Mouse (Mus musculus) heart, postnatal 0 days (tissue): Measurements from ENCODE around the gene Nfib. TPM values are rescaled to one million over a fixed set of nuclear protein-coding genes. Genes with fewer than 3 reads are reported as not detected.

ENCODE experiments used
- ATAC-seq: fragments of 200-750 bp; cut with Nextera tagmentation; 2 replicates; pipeline ENCODE4 v1.8.0; 2017; ENCODE audit warnings: low read depth, moderate number of reproducible peaks, moderate library complexity; ENCODE audit not compliant: insufficient read depth
- DNase-seq: peaks from one replicate; pipeline ENCODE4 v3.0.0-alpha.2; 2016; ENCODE audit warnings: low spot score
- H3K27ac ChIP-seq: fragments of 300-500 bp; sonication (generic); 2 replicates; pipeline ENCODE4 v1.5.1; 2014; ENCODE audit warnings: low read depth, mild to moderate bottlenecking
- H3K27me3 ChIP-seq: fragments of 300-500 bp; sonication (generic); 2 replicates; pipeline ENCODE4 v1.6.1; 2014; ENCODE audit warnings: low read length, mixed read lengths; ENCODE audit not compliant: control insufficient read depth, insufficient read depth
- H3K36me3 ChIP-seq: fragments of 300-500 bp; sonication (generic); replicated peaks from 2 replicates; pipeline ENCODE4 v1.6.1; 2014; ENCODE audit warnings: low read length, mixed read lengths; ENCODE audit not compliant: control insufficient read depth, insufficient read depth
- H3K4me1 ChIP-seq: fragments of 300-500 bp; sonication (generic); 2 replicates; pipeline ENCODE4 v1.6.1; 2014; ENCODE audit warnings: antibody characterized with exemption; ENCODE audit not compliant: control insufficient read depth, insufficient read depth
- H3K4me2 ChIP-seq: fragments of 300-500 bp; sonication (generic); 2 replicates; pipeline ENCODE4 v1.6.1; 2014; ENCODE audit warnings: low read depth, mild to moderate bottlenecking, low read length, moderate library complexity
- H3K4me3 ChIP-seq: fragments of 300-500 bp; sonication (generic); 2 replicates; pipeline ENCODE4 v1.5.1; 2014; ENCODE audit warnings: low read depth, low read length
- H3K9ac ChIP-seq: fragments of 300-500 bp; sonication (generic); replicated peaks from 2 replicates; pipeline ENCODE4 v1.6.1; 2014; ENCODE audit warnings: low read depth, low read length, mixed read lengths
- H3K9me3 ChIP-seq: fragments of 300-500 bp; sonication (generic); replicated peaks from 2 replicates; pipeline ENCODE4 v1.6.1; 2016; ENCODE audit warnings: low read length; ENCODE audit not compliant: control insufficient read depth
- CTCF ChIP-seq: IDR thresholded peaks from 2 replicates; pipeline ENCODE4 v1.5.1; 2016; ENCODE audit warnings: antibody characterized with exemption, control low read depth, low read depth
- EP300 ChIP-seq: IDR thresholded peaks from 2 replicates; pipeline ENCODE4 v1.6.1; 2016; ENCODE audit warnings: antibody characterized with exemption, low read depth
- WGBS: fragments of 180-500 bp; shearing (Covaris S2); extraction: QIAGEN DNeasy Blood & Tissue Kit; methylation state at CpG from one replicate; pipeline ENCODE4 v1.1.7; 2014; 5-methylcytosine and 5-hydroxymethylcytosine counted together
- polyA plus RNA-seq: library from polyadenylated mRNA; unstranded; fragments of >200 nt; fragmentation: Nextera tagmentation; extraction: Ambion mirVana; gene quantifications from 2 replicates; pipeline ENCODE4 v1.2.1, GENCODE M21; 2015
- total RNA-seq: library from RNA; depleted of rRNA; stranded (reverse); fragments of >200 nt; gene quantifications from 2 replicates; pipeline ENCODE4 v1.2.3, GENCODE M21; 2014; ENCODE audit warnings: low replicate concordance

Gene Nfib
- total and polyA plus RNA-seq, 2 experiments from 2014 or later, result 44.0 to 82.0 TPM

GRCm38 (mm10) chr4:82476411-82476810 is 229.1 kb downstream of the Nfib start:
- Histone ChIP-seq H3K4me2 (no peak overlapping the region), H3K36me3 (peaks cover 8% of the 10 kb centered on the region; the same call in 1 of the 2 replicates), H3K4me3 (no peak overlapping the region), H3K27ac (0 out of 2 replicates have a peak overlapping the region, but pooled peaks have one; percentile 2), H3K4me1 (peaks cover 27% of the 10 kb centered on the region), H3K9ac (no peak overlapping the region), H3K27me3 (no peaks in the 10 kb centered on the region), H3K9me3 (no peaks in the 10 kb centered on the region)
- ATAC-seq (no peak), DNase-seq (no peak)
- 22% methylated on average over 2 of the region's 2 CpGs for WGBS
- no peak for TF ChIP-seq CTCF
- no peak for TF ChIP-seq EP300

- H3K36me3 ChIP-seq, result 0 out of 2 replicates have a peak, but pooled peaks cover 4% of the 10 kb centered on the region
- no peak overlapping the region for H3K9ac ChIP-seq
- H3K9me3 ChIP-seq, result no peaks in the 10 kb centered on the region
- 70% methylated on average over 5 of the region's 5 CpGs for WGBS
- TF ChIP-seq EP300 (no peak), CTCF (no peak)
- H3K4me1 ChIP-seq, result peaks cover 36% of the 10 kb centered on the region
- H3K4me2 ChIP-seq, result no peak overlapping the region
- no peak overlapping the region for H3K27ac ChIP-seq
- H3K27me3 ChIP-seq, result no peaks in the 10 kb centered on the region
- DNase-seq (no peak), ATAC-seq (no peak)
- no peak overlapping the region for H3K4me3 ChIP-seq
Measured at GRCm38 (mm10) chr4:82474334-82474733, 231.2 kb downstream of the Nfib start.

GRCm38 (mm10) chr4:82470938-82471320 is 234.6 kb downstream of the Nfib start:
- H3K36me3 ChIP-seq, result no peaks in the 10 kb centered on the region
- H3K27me3 ChIP-seq, result no peaks in the 10 kb centered on the region
- H3K9ac ChIP-seq, result no peak overlapping the region
- H3K4me2 ChIP-seq, result peak overlapping the region; percentile 6; the same call in 1 of the 2 replicates
- DNase-seq, result peak; percentile 64
- no peak overlapping the region for H3K4me3 ChIP-seq
- peaks cover 55% of the 10 kb centered on the region for H3K4me1 ChIP-seq
- WGBS, result 59% methylated on average over 3 of the region's 3 CpGs
- TF ChIP-seq EP300 (no peak), CTCF (no peak)
- no peaks in the 10 kb centered on the region for H3K9me3 ChIP-seq
- peak; percentile 48; the same call in 1 of the 2 replicates for ATAC-seq
- H3K27ac ChIP-seq, result peak overlapping the region; percentile 85

GRCm38 (mm10) chr4:82470212-82470937 is 235.2 kb downstream of the Nfib start:
- no peak overlapping the region for H3K9ac ChIP-seq
- no peak overlapping the region for H3K4me3 ChIP-seq
- peak; percentile 61 for DNase-seq
- no peak for TF ChIP-seq CTCF
- peak; percentile 20; the same call in 1 of the 2 replicates for TF ChIP-seq EP300
- no peaks in the 10 kb centered on the region for H3K36me3 ChIP-seq
- H3K27ac ChIP-seq, result peak overlapping the region; percentile 85
- peak; percentile 56 for ATAC-seq
- H3K4me1 ChIP-seq, result peaks cover 60% of the 10 kb centered on the region
- WGBS, result 27% methylated on average over 5 of the region's 5 CpGs
- H3K9me3 ChIP-seq, result no peaks in the 10 kb centered on the region
- no peaks in the 10 kb centered on the region for H3K27me3 ChIP-seq
- peak overlapping the region; percentile 6; the same call in 1 of the 2 replicates for H3K4me2 ChIP-seq

- DNase-seq (no peak), ATAC-seq (no peak)
- TF ChIP-seq CTCF, result no peak
- TF ChIP-seq EP300, result no peak
- no peaks in the 10 kb centered on the region for H3K27me3 ChIP-seq
- peak overlapping the region; percentile 36; the same call in 1 of the 2 replicates for H3K27ac ChIP-seq
- H3K36me3 ChIP-seq, result no peaks in the 10 kb centered on the region
- no peak overlapping the region for H3K9ac ChIP-seq
- WGBS, result 51% methylated on average over 3 of the region's 3 CpGs
- no peak overlapping the region for H3K4me2 ChIP-seq
- no peak overlapping the region for H3K4me3 ChIP-seq
- no peaks in the 10 kb centered on the region for H3K9me3 ChIP-seq
- H3K4me1 ChIP-seq, result peaks cover 66% of the 10 kb centered on the region
Measured at GRCm38 (mm10) chr4:82468944-82469343, 236.6 kb downstream of the Nfib start.
